Mouse (Mus musculus) intestine, embryonic 14.5 days (tissue): ENCODE results near the gene Zfp746. TPM values are rescaled to one million over a fixed set of nuclear protein-coding genes. Genes with fewer than 3 reads are reported as not detected.

Experiments
- ATAC-seq: fragments of 200-750 bp; cut with Nextera tagmentation; replicated peaks from 2 replicates; pipeline ENCODE4 v1.8.0; 2017; ENCODE audit warnings: low read depth, moderate number of reproducible peaks, moderate TSS enrichment, moderate library complexity; ENCODE audit not compliant: low FRiP score, low TSS enrichment
- DNase-seq: peaks from one replicate; pipeline ENCODE4 v3.0.0-alpha.2; 2018; ENCODE audit warnings: low spot score
- H3K27ac ChIP-seq: fragments of 300-500 bp; sonication (generic); 2 replicates; pipeline ENCODE4 v1.5.1; 2014; ENCODE audit warnings: low read depth, mild to moderate bottlenecking, control low read depth
- H3K27me3 ChIP-seq: fragments of 300-500 bp; sonication (generic); replicated peaks from 2 replicates; pipeline ENCODE4 v1.6.1; 2014; ENCODE audit warnings: low read length, control low read depth; ENCODE audit not compliant: control insufficient read depth, insufficient read depth
- H3K36me3 ChIP-seq: fragments of 300-500 bp; sonication (generic); 2 replicates; pipeline ENCODE4 v1.6.1; 2014; ENCODE audit warnings: low read length, control low read depth; ENCODE audit not compliant: control insufficient read depth, insufficient read depth
- H3K4me1 ChIP-seq: fragments of 300-500 bp; sonication (generic); replicated peaks from 2 replicates; pipeline ENCODE4 v1.6.1; 2014; ENCODE audit warnings: low read length, control low read depth, mixed read lengths; ENCODE audit not compliant: control insufficient read depth, insufficient read depth
- H3K4me2 ChIP-seq: fragments of 300-500 bp; sonication (generic); 2 replicates; pipeline ENCODE4 v1.6.1; 2014; ENCODE audit warnings: low read length
- H3K4me3 ChIP-seq: fragments of 300-500 bp; sonication (generic); 2 replicates; pipeline ENCODE4 v1.5.1; 2014; ENCODE audit warnings: low read depth, low read length, control low read depth, mixed read lengths
- H3K9ac ChIP-seq: fragments of 300-500 bp; sonication (generic); 2 replicates; pipeline ENCODE4 v1.6.1; 2014; ENCODE audit warnings: mild to moderate bottlenecking, low read length
- H3K9me3 ChIP-seq: fragments of 300-500 bp; sonication (generic); 2 replicates; pipeline ENCODE4 v1.6.1; 2016; ENCODE audit warnings: low read length, control low read depth; ENCODE audit not compliant: control insufficient read depth
- WGBS: fragments of 180-500 bp; shearing (Covaris S2); extraction: QIAGEN DNeasy Blood & Tissue Kit; methylation state at CpG from one replicate; pipeline ENCODE4 v1.1.7; 2014; 5-methylcytosine and 5-hydroxymethylcytosine counted together
- microRNA-seq: library from miRNA; unstranded; fragments of <30 nt; microRNA quantifications from one replicate; pipeline ENCODE4, GENCODE M21; 2016
- polyA plus RNA-seq: library from polyadenylated mRNA; unstranded; fragments of >200 nt; fragmentation: Nextera tagmentation; extraction: Ambion mirVana; gene quantifications from 2 replicates; pipeline ENCODE4 v1.2.1, GENCODE M21; 2014

Gene Zfp746
- polyA plus RNA-seq, 1 experiment from 2014 or later = 22.4 TPM

- no peak overlapping the region for H3K4me2 ChIP-seq
- no peak overlapping the region for H3K27ac ChIP-seq
- WGBS = 84% methylated on average over 43 of the region's 43 CpGs
- H3K36me3 ChIP-seq = peaks cover 84% of the 10 kb centered on the region
- H3K4me1 ChIP-seq = no peaks in the 10 kb centered on the region
- no peak overlapping the region for H3K9ac ChIP-seq
- DNase-seq = peak; percentile 56
- H3K27me3 ChIP-seq = no peaks in the 10 kb centered on the region
- H3K4me3 ChIP-seq = no peak overlapping the region
- peak; percentile 36; the same call in 1 of the 2 replicates for ATAC-seq
- H3K9me3 ChIP-seq = peaks cover 35% of the 10 kb centered on the region
Measured at GRCm38 (mm10) chr6:48024330-48024993, 61.9 kb downstream of the Zfp746 start.

GRCm38 (mm10) chr6:48022672-48023071 lies 63.7 kb downstream of the Zfp746 start:
- H3K9me3 ChIP-seq = peaks cover 32% of the 10 kb centered on the region
- peaks cover 67% of the 10 kb centered on the region for H3K36me3 ChIP-seq
- no peaks in the 10 kb centered on the region for H3K4me1 ChIP-seq

GRCm38 (mm10) chr6:48021678-48022077 lies 64.7 kb downstream of the Zfp746 start:
- Histone ChIP-seq H3K9ac (no peak overlapping the region), H3K27ac (no peak overlapping the region), H3K4me3 (no peak overlapping the region), H3K4me2 (no peak overlapping the region), H3K9me3 (peaks cover 32% of the 10 kb centered on the region), H3K4me1 (no peaks in the 10 kb centered on the region), H3K36me3 (peaks cover 57% of the 10 kb centered on the region), H3K27me3 (no peaks in the 10 kb centered on the region)
- DNase-seq = no peak
- WGBS = 86% methylated on average over 1 of the region's 1 CpGs
- ATAC-seq = no peak

More at GRCm38 (mm10) chr6:48022672-48023071, 63.7 kb downstream of the Zfp746 start:
- Histone ChIP-seq H3K27me3 (no peaks in the 10 kb centered on the region), H3K4me2 (no peak overlapping the region), H3K4me3 (no peak overlapping the region), H3K9ac (no peak overlapping the region), H3K27ac (no peak overlapping the region)
- no peak for ATAC-seq
- WGBS = 81% methylated on average over 2 of the region's 2 CpGs
- no peak for DNase-seq

GRCm38 (mm10) chr6:48020006-48020405 lies 66.4 kb downstream of the Zfp746 start:
- Histone ChIP-seq H3K27me3 (no peaks in the 10 kb centered on the region), H3K4me3 (no peak overlapping the region), H3K27ac (no peak overlapping the region), H3K9ac (no peak overlapping the region), H3K4me2 (no peak overlapping the region), H3K36me3 (peaks cover 40% of the 10 kb centered on the region), H3K9me3 (peaks cover 21% of the 10 kb centered on the region), H3K4me1 (no peaks in the 10 kb centered on the region)
- 82% methylated on average over 2 of the region's 2 CpGs for WGBS
- ATAC-seq (no peak), DNase-seq (no peak)

GRCm38 (mm10) chr6:48016841-48017240 lies 69.6 kb downstream of the Zfp746 start:
- H3K4me2 ChIP-seq = no peak overlapping the region
- H3K27me3 ChIP-seq = no peaks in the 10 kb centered on the region
- ATAC-seq (no peak), DNase-seq (no peak)
- H3K9ac ChIP-seq = no peak overlapping the region
- no peaks in the 10 kb centered on the region for H3K4me1 ChIP-seq
- H3K9me3 ChIP-seq = no peaks in the 10 kb centered on the region
- 0 out of 2 replicates have a peak, but pooled peaks cover 13% of the 10 kb centered on the region for H3K36me3 ChIP-seq
- H3K4me3 ChIP-seq = no peak overlapping the region
- WGBS = 93% methylated on average over 9 of the region's 9 CpGs
- no peak overlapping the region for H3K27ac ChIP-seq

- H3K9me3 ChIP-seq = no peaks in the 10 kb centered on the region
- H3K4me3 ChIP-seq = peak overlapping the region; percentile 30
Measured at GRCm38 (mm10) chr6:48016090-48016521, 70.3 kb downstream of the Zfp746 start.

More at GRCm38 (mm10) chr6:48016090-48016521, 70.3 kb downstream of the Zfp746 start:
- DNase-seq (peak; percentile 74), ATAC-seq (peak; percentile 95)
- Histone ChIP-seq H3K9ac (peak overlapping the region; percentile 47), H3K27ac (peak overlapping the region; percentile 51; the same call in 1 of the 2 replicates), H3K36me3 (0 out of 2 replicates have a peak, but pooled peaks cover 7% of the 10 kb centered on the region), H3K4me1 (no peaks in the 10 kb centered on the region), H3K4me2 (peak overlapping the region; percentile 54), H3K27me3 (no peaks in the 10 kb centered on the region)
- WGBS = 0% methylated on average over 19 of the region's 24 CpGs

Small RNAs within 50 kb of the gene (microRNA-seq; reads per million reads assigned to microRNA genes)
- not detected for gene Gm24563

Other genes with a start within 250 kb of the Zfp746 start
- gene Zfp282, start 209.4 kb downstream of the Zfp746 start, polyA plus RNA-seq = 10.3 and 11.1 TPM in 2 replicates
- gene Zfp212, start 166.1 kb downstream of the Zfp746 start, polyA plus RNA-seq = 13.4 and 15.9 TPM in 2 replicates
- gene Zfp956, start 133.2 kb downstream of the Zfp746 start, polyA plus RNA-seq = 9.7 and 11.1 TPM in 2 replicates
- 8.7 and 10.5 TPM in 2 replicates for gene Zfp777, start 37.7 kb downstream of the Zfp746 start, polyA plus RNA-seq